Mouse (Mus musculus) stomach, embryonic 14.5 days (tissue): Measurements from ENCODE around the gene Capn9. TPM values are rescaled to one million over a fixed set of nuclear protein-coding genes. Genes with fewer than 3 reads are reported as not detected.

ENCODE experiments used
- polyA plus RNA-seq: library from polyadenylated mRNA; unstranded; fragments of >200 nt; fragmentation: Nextera tagmentation; extraction: Ambion mirVana; gene quantifications from 2 replicates; pipeline ENCODE4 v1.2.1, GENCODE M21; 2014

The Capn9 gene
- polyA plus RNA-seq, 1 experiment from 2014 or later, result 0.13 TPM

Other genes starting within 250 kb of the Capn9 start
- gene Pgbd5, start 136.5 kb upstream of the Capn9 start, polyA plus RNA-seq, result 3.2 and 3.9 TPM in 2 replicates
- gene Cog2, start 55.3 kb upstream of the Capn9 start, polyA plus RNA-seq, result 36.9 and 39.1 TPM in 2 replicates
- 1.8 and 2.4 TPM in 2 replicates for gene Agt, start 6.4 kb upstream of the Capn9 start, polyA plus RNA-seq
- gene 2310022B05Rik, start 87.3 kb downstream of the Capn9 start, polyA plus RNA-seq, result 40.3 and 41.6 TPM in 2 replicates
- 45.5 and 46.9 TPM in 2 replicates for gene Ttc13, start 145.9 kb downstream of the Capn9 start, polyA plus RNA-seq
- 25.0 and 27.9 TPM in 2 replicates for gene Arv1, start 146.0 kb downstream of the Capn9 start, polyA plus RNA-seq
- gene Fam89a, start 175.7 kb downstream of the Capn9 start, polyA plus RNA-seq, result 6.1 and 6.4 TPM in 2 replicates
- gene Trim67, start 217.0 kb downstream of the Capn9 start, polyA plus RNA-seq, result 0.95 and 1.1 TPM in 2 replicates